Mouse (Mus musculus): ENCODE measurements around the gene Lactb. TPM values are rescaled to one million over a fixed set of nuclear protein-coding genes. Genes with fewer than 3 reads are reported as not detected.
"Not testable (repeated sequence)": the region's sequence is repeated elsewhere in the genome, so short reads cannot be mapped to it uniquely, and the experiment has no call there.

The Lactb gene
- polyA plus RNA-seq, 3 experiments from 2014 or later, result 2.3 to 4.4 (median 3.4) TPM

DNA sequence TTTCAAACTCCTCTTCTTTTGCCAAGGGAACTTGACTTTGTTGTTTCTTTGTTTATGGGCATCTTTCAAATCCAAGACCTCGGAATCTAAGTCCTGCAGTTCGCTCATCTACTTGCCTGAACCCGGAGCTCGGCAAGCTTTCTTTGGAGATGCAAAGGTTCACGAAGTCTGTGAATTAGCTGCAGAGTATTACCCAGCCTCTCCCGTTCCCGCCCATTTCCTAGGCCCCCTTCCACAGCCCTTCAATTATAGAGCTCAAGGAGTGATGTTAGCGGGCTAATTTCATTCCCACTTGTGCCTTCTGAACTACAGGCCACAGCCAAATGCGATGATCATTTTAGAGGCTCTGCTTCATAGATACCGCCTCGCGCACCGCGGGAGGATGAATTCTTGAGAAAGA lies 55.3 kb downstream of the Lactb start:
- no peak for ATAC-seq

DNA sequence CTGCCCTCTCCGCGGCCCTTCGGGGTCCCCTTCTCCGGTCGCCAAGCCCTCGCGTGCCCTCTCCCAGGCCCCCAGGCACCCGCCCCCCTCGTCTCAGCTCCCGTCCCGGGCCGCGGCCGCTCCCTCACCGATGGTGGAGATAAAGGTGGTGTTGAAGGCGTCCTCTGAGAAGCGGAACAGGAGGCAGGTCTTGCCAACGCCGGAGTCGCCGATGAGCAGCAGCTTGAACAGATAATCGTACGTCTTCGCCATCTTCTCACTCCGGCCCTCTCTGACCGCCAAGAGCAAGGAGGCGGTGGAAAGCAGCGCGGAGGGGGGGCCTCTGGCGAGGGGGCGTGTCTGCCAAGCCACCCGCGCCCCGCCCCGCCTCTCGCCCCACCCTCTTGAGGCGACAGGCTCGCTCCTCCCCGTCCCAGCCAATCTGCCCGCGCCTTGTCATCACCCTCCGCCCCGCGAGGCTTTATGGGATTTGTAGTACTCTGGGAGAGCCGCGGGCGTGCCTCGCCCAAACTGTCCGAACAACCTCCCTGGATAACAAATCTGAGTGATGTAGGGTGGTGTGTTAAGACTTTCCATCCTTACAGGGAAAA lies 55.8 kb downstream of the Lactb start, which contains the start of gene Rab8b:
Rab8b (minus strand) TSS at position 306 of the 590 bp plus-strand sequence.
- ATAC-seq, result peak; percentile 83

- no peak for ATAC-seq
These were observed 56.5 kb downstream of the Lactb start for GRCm38 (mm10) chr9:66918672-66919330.

DNA sequence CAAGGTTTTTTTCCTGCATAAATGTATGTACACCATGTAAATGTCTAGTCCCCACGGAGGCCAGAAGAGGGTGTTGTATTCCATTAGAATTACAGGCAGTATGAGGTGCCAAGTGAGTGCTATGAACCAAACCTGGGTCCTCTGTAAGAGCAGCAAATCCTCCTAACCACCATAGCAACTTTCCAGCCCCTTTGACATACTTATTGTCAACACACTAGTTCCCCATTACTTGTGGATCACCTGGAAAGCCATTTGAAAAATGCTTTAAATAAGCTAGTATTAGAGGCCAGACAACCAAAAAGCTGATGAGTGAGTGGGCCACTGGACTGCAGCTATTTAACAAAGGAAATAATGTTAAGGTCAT lies 57.4 kb downstream of the Lactb start:
- ATAC-seq, result no peak

DNA sequence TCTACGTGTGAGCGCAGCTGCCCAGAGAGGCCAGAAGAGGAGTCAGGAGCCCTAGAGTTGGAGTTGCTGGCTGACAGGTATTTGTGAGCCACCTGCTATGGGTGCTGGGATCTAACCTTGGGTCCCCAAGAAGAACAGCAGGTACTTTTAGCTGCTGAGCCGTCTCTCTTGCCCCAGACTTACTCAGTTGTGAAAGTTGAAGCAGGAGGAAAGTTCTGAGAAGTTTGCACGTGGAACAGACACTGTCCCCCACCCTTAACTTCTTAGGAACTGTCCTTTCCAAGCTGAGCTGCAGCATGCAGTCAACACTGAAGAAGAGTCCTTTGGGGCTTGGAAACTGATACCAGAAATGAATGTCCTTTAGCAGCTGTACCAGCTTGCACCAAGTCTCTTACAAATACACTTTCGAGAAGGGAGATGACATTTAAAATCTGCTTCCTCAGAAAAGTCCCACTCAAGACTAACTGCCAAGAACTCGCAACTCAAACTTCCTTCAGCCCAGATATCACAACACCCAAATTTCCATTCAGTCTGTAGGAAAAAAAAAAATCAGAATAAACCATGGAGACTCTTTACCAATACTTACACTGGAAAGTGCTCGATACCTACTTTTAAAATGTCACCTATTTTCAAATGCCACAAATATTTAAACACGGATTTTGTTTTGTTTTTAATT lies 57.9 kb downstream of the Lactb start:
- ATAC-seq, result no peak

GRCm38 (mm10) chr9:66915869-66916785 lies 59.2 kb downstream of the Lactb start:
- ATAC-seq, result peak; percentile 62

GRCm38 (mm10) chr9:66915401-66915800 lies 59.9 kb downstream of the Lactb start:
- ATAC-seq, result peak; percentile 20

GRCm38 (mm10) chr9:66914540-66914939 lies 60.7 kb downstream of the Lactb start:
- ATAC-seq, result no peak

DNA sequence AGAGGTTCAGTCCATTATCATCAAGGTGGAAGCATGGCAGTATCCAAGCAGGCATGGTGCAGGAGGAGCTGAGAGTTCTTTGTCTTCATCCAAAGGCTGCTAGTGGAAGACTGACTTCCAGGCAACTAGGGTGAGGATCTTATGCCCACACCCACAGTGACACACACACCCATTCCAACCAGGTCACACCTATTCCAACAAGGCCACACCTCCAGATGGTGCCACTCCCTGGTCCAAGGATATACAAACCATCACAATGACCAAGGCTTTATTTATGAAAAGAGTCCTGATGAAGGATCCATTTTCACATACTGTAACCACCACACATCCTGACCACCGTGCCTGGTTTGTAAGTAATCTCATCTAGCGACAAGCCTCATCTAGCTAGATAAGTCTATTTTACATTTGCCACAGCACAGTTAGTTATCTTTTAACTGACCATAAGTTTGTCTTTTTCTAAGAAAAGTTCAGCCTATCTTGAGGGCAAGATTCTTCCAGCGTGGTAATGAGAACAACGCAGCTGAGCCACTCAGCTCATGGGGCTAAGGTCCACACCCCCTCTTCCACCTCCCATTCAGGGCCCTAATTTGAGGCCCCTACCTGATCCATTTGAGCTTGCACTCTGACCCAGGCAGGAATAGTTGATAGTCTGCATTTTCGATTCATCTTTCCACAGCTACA lies 61.9 kb downstream of the Lactb start:
- ATAC-seq, result not testable (repeated sequence)

DNA sequence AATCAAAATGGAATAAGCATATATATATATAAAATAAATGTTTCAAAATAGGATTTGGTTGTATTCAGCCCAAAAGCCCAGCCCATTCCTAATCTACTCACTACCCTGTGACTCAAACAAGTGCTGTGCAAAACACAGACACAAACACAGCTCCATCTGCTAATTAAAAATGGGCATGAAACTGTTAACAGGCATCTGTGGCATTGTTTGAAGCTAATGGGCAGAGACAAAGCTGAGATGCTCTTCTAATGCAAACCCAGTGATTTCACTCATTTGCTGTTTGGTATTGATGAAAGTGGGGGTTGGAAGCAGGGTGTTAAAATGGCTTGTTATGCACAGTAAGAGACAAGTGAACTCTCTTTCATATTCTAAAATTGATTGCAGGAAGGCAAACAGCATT lies 63.0 kb downstream of the Lactb start:
- ATAC-seq, result no peak

DNA sequence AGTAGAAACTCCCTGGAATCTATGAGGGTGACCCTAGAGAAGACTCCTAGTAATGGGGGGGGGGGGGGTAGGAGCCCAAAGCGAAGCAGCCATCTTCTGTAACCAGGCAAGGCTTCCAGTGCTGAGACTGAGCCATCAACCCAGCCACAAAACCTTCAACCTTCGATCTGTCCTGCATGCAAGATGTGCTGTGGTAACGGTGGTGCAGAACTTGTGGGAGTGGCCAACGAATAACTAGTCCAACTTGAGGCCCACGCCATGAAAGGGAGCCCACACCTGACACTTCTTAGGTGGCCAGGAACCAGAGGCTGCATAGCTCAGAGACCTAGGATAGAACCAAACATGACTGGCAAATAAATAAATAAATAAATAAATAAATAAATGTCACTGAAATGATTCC lies 64.6 kb downstream of the Lactb start:
- ATAC-seq, result peak; percentile 53

- ATAC-seq, result no peak
These were observed 65.4 kb downstream of the Lactb start for GRCm38 (mm10) chr9:66909922-66910321.

- no peak for ATAC-seq
These were observed 67.4 kb downstream of the Lactb start for GRCm38 (mm10) chr9:66907746-66908397.

DNA sequence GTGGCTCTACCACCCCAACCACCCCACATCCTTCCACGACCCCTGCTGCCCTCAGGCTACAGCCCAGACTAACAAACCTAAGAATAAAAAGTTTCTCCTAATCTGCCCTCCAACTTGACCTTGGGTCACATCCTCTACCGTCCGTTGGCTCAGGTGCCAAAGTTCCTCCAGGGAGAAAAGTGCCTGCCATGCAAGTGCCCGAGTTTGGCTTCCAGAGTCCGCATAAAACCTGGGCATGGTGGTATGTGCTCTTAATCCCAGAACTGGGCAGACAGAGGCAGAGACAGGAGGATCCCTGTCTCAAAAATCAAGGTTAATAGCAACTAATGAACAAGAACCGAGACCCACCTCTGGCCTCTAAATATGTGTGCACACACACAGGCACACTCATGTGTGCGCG lies 68.2 kb downstream of the Lactb start:
- ATAC-seq, result no peak

GRCm38 (mm10) chr9:66905990-66906389 lies 69.3 kb downstream of the Lactb start:
- ATAC-seq, result no peak

Other genes with a start within 250 kb of the Lactb start
- 1 to 10 TPM; 1.7 to 3.3 (median 1.9) TPM for gene Aph1b, start 180.0 kb downstream of the Lactb start, polyA plus RNA-seq (2017; shearing (Covaris generic))
- gene Gm10647, start 178.4 kb downstream of the Lactb start, polyA plus RNA-seq (2017; shearing (Covaris generic)), result not detected
- under 1 TPM; 0.74 to 0.96 (median 0.93) TPM for gene Aph1c, start 140.8 kb downstream of the Lactb start, polyA plus RNA-seq (2017; shearing (Covaris generic))
- 100 to 1,000 TPM; 140 to 229 (median 170) TPM for gene Rab8b, start 55.8 kb downstream of the Lactb start, polyA plus RNA-seq (2017; shearing (Covaris generic))
- gene Rps27l, start 29.4 kb downstream of the Lactb start, polyA plus RNA-seq (2017; shearing (Covaris generic)), result 100 to 1,000 TPM; 143 to 443 (median 185) TPM
- gene Tpm1, start 73.9 kb upstream of the Lactb start, polyA plus RNA-seq (2017; shearing (Covaris generic)), result 10 to 100 TPM; 31.8 to 34.9 (median 32.4) TPM

Data from inflammation-experienced regulatory T-cells, adult 6 months (primary cell).